Mouse (Mus musculus) lung, postnatal 10 days (tissue): ENCODE data around the gene Nfyc.

Experiments
- DNase-seq: peaks from one replicate; pipeline ENCODE4 v3.0.0; 2021

Gene Nfyc

GRCm38 (mm10) chr4:120831472-120831871, at the start of gene Nfyc:
TSS of gene Nfyc (minus strand) at chr4:120831572.
- DNase-seq, result no peak

GRCm38 (mm10) chr4:120880731-120881432, 49.5 kb upstream of the Nfyc start:
- no peak for DNase-seq

- DNase-seq, result no peak
These were observed 48.0 kb upstream of the Nfyc start for GRCm38 (mm10) chr4:120879386-120879785.

- no peak for DNase-seq
These were observed 47.4 kb upstream of the Nfyc start for GRCm38 (mm10) chr4:120878728-120879127.

- DNase-seq, result no peak
These were observed 44.6 kb upstream of the Nfyc start for GRCm38 (mm10) chr4:120875961-120876360.

- DNase-seq, result no peak
These were observed 38.9 kb upstream of the Nfyc start for GRCm38 (mm10) chr4:120870262-120870748.

- no peak for DNase-seq
These were observed 37.6 kb upstream of the Nfyc start for GRCm38 (mm10) chr4:120868988-120869387.

GRCm38 (mm10) chr4:120868246-120868645, 36.9 kb upstream of the Nfyc start:
- no peak for DNase-seq

- DNase-seq, result peak; percentile 53
These were observed 34.8 kb upstream of the Nfyc start for GRCm38 (mm10) chr4:120866211-120866610.

GRCm38 (mm10) chr4:120859865-120860264, 28.5 kb upstream of the Nfyc start:
- no peak for DNase-seq

- no peak for DNase-seq
These were observed 25.0 kb upstream of the Nfyc start for GRCm38 (mm10) chr4:120856376-120856775.

GRCm38 (mm10) chr4:120855360-120856060, 24.1 kb upstream of the Nfyc start:
- no peak for DNase-seq

- DNase-seq, result peak; percentile 47
These were observed 23.4 kb upstream of the Nfyc start, which contains the start of gene Rims3 for GRCm38 (mm10) chr4:120854588-120855319. TSS of gene Rims3 (plus strand) at chr4:120854816.

GRCm38 (mm10) chr4:120850946-120851345, 19.6 kb upstream of the Nfyc start:
- peak; percentile 66 for DNase-seq

GRCm38 (mm10) chr4:120849451-120849850, 18.1 kb upstream of the Nfyc start:
- no peak for DNase-seq

GRCm38 (mm10) chr4:120848909-120849308, 17.5 kb upstream of the Nfyc start:
- no peak for DNase-seq

- DNase-seq, result no peak
These were observed 13.7 kb upstream of the Nfyc start for GRCm38 (mm10) chr4:120845098-120845497.

- DNase-seq, result no peak
These were observed 13.2 kb upstream of the Nfyc start for GRCm38 (mm10) chr4:120844423-120845082.

GRCm38 (mm10) chr4:120841342-120841741, 10.0 kb upstream of the Nfyc start:
- DNase-seq, result no peak

- no peak for DNase-seq
These were observed 605 bp downstream of the Nfyc start for GRCm38 (mm10) chr4:120830767-120831166.

GRCm38 (mm10) chr4:120826418-120826817, 5.0 kb downstream of the Nfyc start:
- DNase-seq, result no peak

GRCm38 (mm10) chr4:120825577-120826326, 5.6 kb downstream of the Nfyc start:
- DNase-seq, result peak; percentile 99
